Mouse (Mus musculus): ENCODE data around the gene Gdi2.

Gene Gdi2

GRCm38 (mm10) chr13:3547410-3547809 is 9.5 kb downstream of the Gdi2 start:
- DNase-seq (ENCODE audit: low read depth, low spot score): no peak

DNA sequence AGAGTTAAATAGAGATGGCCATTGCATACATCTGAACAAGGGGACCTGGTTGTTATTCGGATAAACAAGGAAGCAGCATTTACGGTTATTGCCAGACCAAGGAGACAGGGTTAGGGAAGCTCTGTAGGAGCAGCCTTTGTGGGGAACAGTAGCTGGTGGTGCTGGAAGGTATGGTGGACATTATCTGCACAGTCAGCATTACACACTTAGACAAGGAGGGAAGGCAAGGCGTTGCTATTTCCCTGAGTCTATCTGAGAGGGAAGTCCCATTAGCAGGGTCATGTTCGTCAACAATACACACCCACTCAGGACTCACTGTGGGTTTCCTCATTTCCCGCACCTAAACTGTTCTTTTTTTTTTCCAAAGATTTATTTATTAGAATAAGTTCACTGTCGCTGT is 10.0 kb downstream of the Gdi2 start:
- no peak for DNase-seq (ENCODE audit: low read depth, low spot score)

DNA sequence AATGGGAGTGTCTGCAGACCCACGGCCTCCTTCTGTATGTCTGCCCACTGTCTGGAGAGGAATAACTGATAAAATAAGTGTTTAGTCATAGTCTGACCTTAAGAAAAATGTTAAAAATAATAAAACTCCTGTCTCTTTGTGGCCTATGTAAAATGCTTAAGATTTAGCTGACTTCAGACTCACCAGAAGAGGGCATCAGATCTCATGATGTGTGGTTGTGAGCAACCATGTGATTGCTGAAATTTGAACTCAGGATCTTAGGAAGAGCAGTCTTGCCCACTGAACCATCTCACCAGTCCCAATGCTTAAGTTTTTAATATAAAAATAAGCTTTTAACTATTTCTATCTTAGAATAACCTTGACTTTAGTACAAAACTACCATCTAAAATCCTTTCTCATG is 25.3 kb downstream of the Gdi2 start:
- no peak for DNase-seq (ENCODE audit: low read depth, low spot score)

DNA sequence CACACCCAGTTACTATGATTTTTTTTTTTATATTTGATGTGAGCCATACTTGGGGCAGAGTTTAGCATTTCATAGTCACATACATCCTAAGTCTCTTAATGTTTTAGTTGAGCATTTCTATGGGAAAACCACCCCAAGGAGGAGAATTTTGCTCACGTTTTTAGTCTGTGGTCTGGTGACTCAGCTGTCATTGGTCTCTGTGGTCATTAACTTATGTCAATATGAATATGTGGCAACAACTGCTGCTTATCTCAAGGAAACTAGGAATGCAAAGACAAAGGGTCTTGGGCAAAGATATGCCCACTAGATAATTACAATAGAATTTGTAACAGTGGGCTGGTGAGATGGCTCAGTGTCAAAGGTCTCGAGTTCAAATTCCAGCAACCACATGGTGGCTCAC is 26.1 kb downstream of the Gdi2 start:
- DNase-seq (ENCODE audit: low read depth, low spot score): no peak

GRCm38 (mm10) chr13:3590789-3591188 is 52.9 kb downstream of the Gdi2 start:
- DNase-seq (ENCODE audit: low read depth, low spot score): peak; percentile 1

- no peak for DNase-seq (ENCODE audit: low read depth, low spot score)
Observed at GRCm38 (mm10) chr13:3594311-3594710, 56.4 kb downstream of the Gdi2 start.

- DNase-seq (ENCODE audit: low read depth, low spot score): no peak
Observed at GRCm38 (mm10) chr13:3596232-3596631, 58.4 kb downstream of the Gdi2 start.

- DNase-seq (ENCODE audit: low read depth, low spot score): no peak
Observed at GRCm38 (mm10) chr13:3609780-3610117, 71.9 kb downstream of the Gdi2 start.

- no peak for DNase-seq (ENCODE audit: low read depth, low spot score)
Observed at GRCm38 (mm10) chr13:3610118-3610794, 72.4 kb downstream of the Gdi2 start.

DNA sequence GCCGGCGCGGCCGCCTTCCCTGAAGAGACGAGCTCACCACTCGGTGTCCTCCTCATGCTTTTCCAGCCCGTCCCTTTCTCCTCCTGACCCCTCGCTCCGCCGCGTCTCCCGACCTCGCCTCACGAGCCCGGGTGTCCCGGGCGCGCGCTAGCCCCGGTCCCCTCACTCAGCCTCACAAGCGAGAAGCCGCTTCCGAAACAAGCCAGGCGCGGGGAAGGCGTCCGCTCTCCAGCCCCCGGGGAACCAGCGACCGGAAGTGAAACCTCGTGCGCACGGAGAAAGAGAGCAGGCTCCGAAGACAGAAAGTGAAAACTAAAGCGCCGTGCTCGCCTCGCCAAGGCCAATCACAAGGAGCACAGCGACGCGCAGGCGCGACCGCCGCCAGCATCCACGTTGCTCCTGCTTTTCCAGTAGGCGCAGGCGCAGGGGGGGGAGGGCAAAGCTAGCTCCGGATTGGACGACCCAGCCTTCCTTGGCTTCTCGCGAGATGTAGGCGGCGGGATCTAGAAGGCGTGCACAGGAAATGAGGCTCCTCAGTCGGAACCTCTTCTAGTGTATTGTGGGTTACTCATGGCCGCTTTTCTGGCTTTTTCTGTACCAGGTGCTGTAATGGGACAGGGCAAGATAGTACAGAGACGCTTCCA is 73.1 kb downstream of the Gdi2 start, which contains the start of gene Fam208b:
Fam208b (minus strand) TSS at position 314 of the 644 bp plus-strand sequence.
- peak; percentile 79 for DNase-seq (ENCODE audit: low read depth, low spot score)

All from WW6 (cell line).